Mouse (Mus musculus) olfactory bulb, adult 2 months (tissue): ENCODE measurements around the gene Pxdc1.

Experiments
- CTCF ChIP-seq: fragments of 200-500 bp; IDR thresholded peaks from 2 replicates; pipeline ENCODE4 v1.5.1; 2012; ENCODE audit warnings: low read depth, mild to moderate bottlenecking, low read length, moderate library complexity; ENCODE audit not compliant: insufficient read depth
- POLR2A ChIP-seq: fragments of 200-500 bp; IDR thresholded peaks from 2 replicates; pipeline ENCODE4 v1.6.1; 2012; ENCODE audit warnings: mild to moderate bottlenecking, low read depth, low read length, moderate library complexity; ENCODE audit not compliant: insufficient read depth

DNA sequence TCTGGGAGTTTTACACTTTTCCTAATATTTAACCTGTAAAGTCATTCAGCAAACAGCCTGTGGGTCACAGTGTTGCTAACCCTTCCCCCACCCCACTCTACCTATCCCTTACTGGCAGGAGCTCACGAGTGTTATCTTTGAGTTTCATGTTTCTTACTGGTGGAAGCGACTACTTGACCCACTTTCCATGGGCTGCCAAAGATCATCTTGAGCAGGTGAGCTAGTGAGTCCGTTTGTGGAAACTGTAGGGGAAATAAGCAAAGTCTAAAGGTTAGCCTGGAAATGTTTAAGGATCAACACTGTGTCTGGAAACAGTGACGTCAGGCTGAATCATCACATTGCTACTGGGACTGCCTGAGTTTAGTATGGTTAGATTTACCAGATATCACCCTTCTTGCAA is 6.2 kb upstream of the Pxdc1 start:
- TF ChIP-seq CTCF (no peak), POLR2A (no peak)
